Mouse (Mus musculus) stomach, embryonic 15.5 days (tissue): ENCODE measurements around the gene Lrrc30. TPM values are rescaled to one million over a fixed set of nuclear protein-coding genes. Genes with fewer than 3 reads are reported as not detected.

ENCODE experiments used
- ATAC-seq: fragments of 200-750 bp; cut with Nextera tagmentation; 2 replicates; pipeline ENCODE4 v1.8.0; 2017; ENCODE audit warnings: low read depth, moderate number of reproducible peaks, moderate TSS enrichment; ENCODE audit not compliant: insufficient read depth, low FRiP score
- H3K27ac ChIP-seq: fragments of 300-500 bp; sonication (generic); 2 replicates; pipeline ENCODE4 v1.5.1; 2015; ENCODE audit warnings: mild to moderate bottlenecking, inconsistent platforms
- H3K27me3 ChIP-seq: fragments of 300-500 bp; sonication (generic); replicated peaks from 2 replicates; pipeline ENCODE4 v1.6.1; 2015; ENCODE audit warnings: inconsistent platforms
- H3K36me3 ChIP-seq: fragments of 300-500 bp; sonication (generic); 2 replicates; pipeline ENCODE4 v1.6.1; 2015; ENCODE audit warnings: inconsistent platforms
- H3K4me1 ChIP-seq: fragments of 300-500 bp; sonication (generic); 2 replicates; pipeline ENCODE4 v1.6.1; 2015; ENCODE audit warnings: inconsistent platforms
- H3K4me2 ChIP-seq: fragments of 300-500 bp; sonication (generic); 2 replicates; pipeline ENCODE4 v1.6.1; 2015; ENCODE audit warnings: mild to moderate bottlenecking, inconsistent platforms
- H3K4me3 ChIP-seq: fragments of 300-500 bp; sonication (generic); replicated peaks from 2 replicates; pipeline ENCODE4 v1.5.1; 2015; ENCODE audit warnings: inconsistent platforms
- H3K9ac ChIP-seq: fragments of 300-500 bp; sonication (generic); 2 replicates; pipeline ENCODE4 v1.6.1; 2015; ENCODE audit warnings: inconsistent platforms
- H3K9me3 ChIP-seq: fragments of 300-500 bp; sonication (generic); 2 replicates; pipeline ENCODE4 v1.6.1; 2016; ENCODE audit warnings: inconsistent platforms
- WGBS: fragments of 180-500 bp; shearing (Covaris S2); methylation state at CpG from one replicate; pipeline ENCODE4 v1.1.7; 2015; 5-methylcytosine and 5-hydroxymethylcytosine counted together
- polyA plus RNA-seq: library from polyadenylated mRNA; unstranded; fragments of >200 nt; fragmentation: Nextera tagmentation; extraction: Ambion mirVana; gene quantifications from 2 replicates; pipeline ENCODE4 v1.2.1, GENCODE M21; 2015

The Lrrc30 gene
- polyA plus RNA-seq, 1 experiment from 2014 or later, result not detected

- Histone ChIP-seq H3K36me3 (no peaks in the 10 kb centered on the region), H3K4me1 (no peaks in the 10 kb centered on the region), H3K4me2 (no peak overlapping the region), H3K9ac (no peak overlapping the region), H3K9me3 (no peaks in the 10 kb centered on the region), H3K27me3 (no peaks in the 10 kb centered on the region), H3K4me3 (no peak overlapping the region), H3K27ac (no peak overlapping the region)
- ATAC-seq, result no peak
- WGBS, result 75% methylated on average over 4 of the region's 4 CpGs
Observed at GRCm38 (mm10) chr17:67582681-67583356, 49.7 kb downstream of the Lrrc30 start.

GRCm38 (mm10) chr17:67581839-67582238 lies 50.7 kb downstream of the Lrrc30 start:
- Histone ChIP-seq H3K4me3 (no peak overlapping the region), H3K9me3 (no peaks in the 10 kb centered on the region), H3K27me3 (no peaks in the 10 kb centered on the region), H3K36me3 (no peaks in the 10 kb centered on the region), H3K9ac (no peak overlapping the region), H3K4me2 (no peak overlapping the region), H3K4me1 (no peaks in the 10 kb centered on the region), H3K27ac (no peak overlapping the region)
- ATAC-seq, result no peak
- WGBS, result 75% methylated on average over 5 of the region's 5 CpGs

Other genes starting within 250 kb of the Lrrc30 start
- 4.3 and 4.4 TPM in 2 replicates for gene Lama1, start 64.5 kb upstream of the Lrrc30 start, polyA plus RNA-seq